ENCODE assay signal across 8 mouse cellular contexts in the genomic region with DNA sequence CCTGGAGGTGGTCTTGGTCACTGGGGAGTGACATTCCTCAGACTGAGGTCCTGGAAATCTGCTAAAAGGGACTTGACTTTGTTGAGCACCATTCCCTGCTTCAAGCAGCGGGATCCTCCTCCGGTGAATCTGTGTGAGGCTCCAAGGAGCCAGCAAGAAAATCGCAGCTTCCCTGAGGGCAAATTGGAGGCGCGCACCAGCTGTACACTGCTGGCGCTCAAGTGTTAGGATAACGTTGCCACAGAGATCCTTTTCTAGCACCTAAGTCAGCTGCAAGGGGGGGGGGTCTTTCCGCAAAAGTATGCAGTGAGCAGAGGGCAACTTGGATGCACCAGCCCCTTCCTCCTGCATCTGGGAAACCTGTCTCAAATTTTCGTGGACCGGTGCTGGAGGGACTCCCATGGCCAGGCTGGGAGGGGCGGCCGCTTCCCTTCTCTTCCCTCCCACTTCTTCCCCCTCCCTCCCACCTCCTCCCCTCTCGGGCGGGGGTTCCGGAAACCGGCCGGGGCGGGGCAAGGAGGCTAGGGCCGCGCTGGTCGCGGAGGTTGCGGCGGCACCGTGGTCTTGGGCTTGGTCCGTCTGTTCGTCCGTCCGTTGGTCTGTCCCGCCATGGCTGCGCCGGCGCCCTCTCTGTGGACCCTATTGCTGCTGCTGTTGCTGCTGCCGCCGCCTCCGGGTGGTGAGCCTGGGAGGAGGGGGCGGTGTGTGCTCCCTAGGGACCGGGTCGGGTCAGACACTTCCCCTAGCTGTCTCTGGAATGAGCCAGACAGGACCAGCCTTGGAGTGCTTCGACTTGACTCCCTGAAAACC. TPM values are rescaled to one million over a fixed set of nuclear protein-coding genes. Genes with fewer than 3 reads are reported as not detected.
DNase-seq lines count a peak whose midpoint lies in the region; ATAC-seq and TF ChIP-seq lines count a peak whose summit lies in the region.

Gene Shisa5 (plus strand): TSS at position 480 of the 810 bp plus-strand sequence.

- H3K27ac ChIP-seq in forebrain, embryonic 15.5 days (replicated peaks): no peak within 1 kb of the TSS

- H3K27me3 ChIP-seq in G1E (ENCODE audit: insufficient read depth, low read length): peaks cover 7% of the 10 kb centered on the region; the same call in 1 of the 2 replicates
- no peaks in the 10 kb centered on the region for H3K27me3 ChIP-seq in forebrain, embryonic 15.5 days

- peak within 1 kb of the TSS; percentile 89 for H3K4me3 ChIP-seq in G1E (ENCODE audit: low read depth, low read length)
- peak within 1 kb of the TSS; percentile 61 for H3K4me3 ChIP-seq in forebrain, embryonic 15.5 days

- no peaks in the 10 kb centered on the region for H3K9me3 ChIP-seq in G1E (replicated peaks)
- H3K9me3 ChIP-seq in forebrain, embryonic 15.5 days: no peaks in the 10 kb centered on the region

- peak; percentile 74 for DNase-seq in G1E (ENCODE audit: low spot score)
- DNase-seq in adrenal gland, postnatal 4 days (ENCODE audit: low spot score in 2 of 2): peak; percentile 63 to 76
- DNase-seq in layer of hippocampus, postnatal 25 days (ENCODE audit: extremely low spot score in 1 of 2, low spot score in 1 of 2): no peak
- DNase-seq in lung, postnatal 25 days (ENCODE audit: low spot score): peak; percentile 89
- peak; percentile 83 for DNase-seq in ovary, postnatal 36 days (ENCODE audit: low spot score)
- DNase-seq in right cerebral cortex, adult 2 months (ENCODE audit: low spot score in 2 of 2): no peak

- peaks cover 33% of the 10 kb centered on the region for H3K4me1 ChIP-seq in G1E (ENCODE audit: insufficient read depth, low read depth, low read length)
- peaks cover 14% of the 10 kb centered on the region for H3K4me1 ChIP-seq in forebrain, embryonic 15.5 days

- H3K9ac ChIP-seq in forebrain, embryonic 15.5 days (replicated peaks): peak within 1 kb of the TSS; percentile 63

- 0% methylated on average over 40 of the region's 40 CpGs for WGBS in forebrain, embryonic 15.5 days

- peak; percentile 78 for ATAC-seq in G1E (ENCODE audit: extremely low read depth, insufficient number of reproducible peaks, low FRiP score, poor library complexity, severe bottlenecking)
- peak; percentile 67 for ATAC-seq in forebrain, embryonic 15.5 days (replicated peaks)
- ATAC-seq in hematopoietic stem cell, adult 5-6 weeks (replicated peaks in 1 of 2; ENCODE audit: insufficient read depth in 1 of 2, low FRiP score in 2 of 2, low TSS enrichment in 1 of 2, low read depth in 1 of 2, poor library complexity in 2 of 2, severe bottlenecking in 2 of 2): peak; percentile 85 to 92

- TF ChIP-seq CTCF in G1E (IDR thresholded peaks at IDR 0.05; ENCODE audit: low read depth, low read length): no peak

- peak within 1 kb of the TSS; percentile 96 for H3K4me2 ChIP-seq in forebrain, embryonic 15.5 days (replicated peaks)

- peaks cover 12% of the 10 kb centered on the region for H3K36me3 ChIP-seq in G1E (replicated peaks)
- H3K36me3 ChIP-seq in forebrain, embryonic 15.5 days: no peaks in the 10 kb centered on the region

RNA-seq across cellular contexts. Expression of gene Shisa5, which starts in this region (rescaled TPM):
- total RNA-seq in G1E (2014; fragmentation: Nextera tagmentation): 17.1 and 24.2 TPM in 2 replicates
- total RNA-seq in G1E (2017): 50.0 and 50.6 TPM in 2 replicates
- polyA plus RNA-seq in G1E (2012): 207 and 259 TPM in 2 replicates
- total RNA-seq in adrenal gland, postnatal 4 days (2021): 100 to 1,000 TPM; 113 to 115 TPM
- 48.0 and 49.0 TPM in 2 replicates for polyA plus RNA-seq in forebrain, embryonic 15.5 days (2015; fragmentation: Nextera tagmentation; extraction: Ambion mirVana)
- 416 and 906 TPM in 2 replicates for total RNA-seq in hematopoietic stem cell, adult 5-6 weeks (2017)
- 10 to 100 TPM; 49.3 to 52.1 TPM for total RNA-seq in layer of hippocampus, postnatal 25 days (2021)

Comparison
In these comparisons a context has a peak if more than half of its experiments do, and no peak if none do; other contexts are left out.
1. DNase-seq: peak in G1E (single experiment), adrenal gland, postnatal 4 days (2 of 2), lung, postnatal 25 days (single experiment) and ovary, postnatal 36 days (single experiment); none in layer of hippocampus, postnatal 25 days (0 of 2) and right cerebral cortex, adult 2 months (0 of 2).
2. Peak in every context shown above with its lines, with median percentiles within 50 percentile points of each other: ATAC-seq.